Mouse (Mus musculus): ENCODE results near the gene Cd82.
A peak's percentile ranks its signal among the peaks of the same experiment; 100 is the strongest.

The Cd82 gene

DNA sequence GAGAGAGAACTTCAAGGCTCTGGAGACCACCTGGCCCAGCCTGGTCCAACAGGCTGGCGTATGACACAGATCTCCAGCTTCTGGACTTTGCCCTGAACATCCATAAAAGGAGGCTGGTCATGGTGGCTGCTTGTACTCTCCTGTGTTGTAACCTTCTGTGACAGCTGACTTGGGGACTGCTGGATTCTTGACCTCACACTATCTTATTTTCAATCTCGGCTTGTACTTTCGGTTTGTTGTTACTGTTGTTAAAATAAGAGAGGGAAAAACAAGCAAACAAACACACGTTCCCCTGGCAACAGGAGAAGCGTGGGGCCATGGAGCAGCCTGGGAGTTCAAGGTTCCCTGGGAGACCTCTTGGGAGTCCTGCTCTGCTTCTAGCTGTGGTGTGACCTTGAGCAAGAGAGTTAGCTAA, 17.7 kb downstream of the Cd82 start:
- peak; percentile 71 for DNase-seq (ENCODE audit: low read depth, low spot score)

- peak; percentile 62 for DNase-seq (ENCODE audit: low read depth, low spot score)
These were observed 18.7 kb downstream of the Cd82 start for GRCm38 (mm10) chr2:93444280-93444679.

GRCm38 (mm10) chr2:93443106-93443505, 19.8 kb downstream of the Cd82 start:
- DNase-seq (ENCODE audit: low read depth, low spot score): no peak

DNA sequence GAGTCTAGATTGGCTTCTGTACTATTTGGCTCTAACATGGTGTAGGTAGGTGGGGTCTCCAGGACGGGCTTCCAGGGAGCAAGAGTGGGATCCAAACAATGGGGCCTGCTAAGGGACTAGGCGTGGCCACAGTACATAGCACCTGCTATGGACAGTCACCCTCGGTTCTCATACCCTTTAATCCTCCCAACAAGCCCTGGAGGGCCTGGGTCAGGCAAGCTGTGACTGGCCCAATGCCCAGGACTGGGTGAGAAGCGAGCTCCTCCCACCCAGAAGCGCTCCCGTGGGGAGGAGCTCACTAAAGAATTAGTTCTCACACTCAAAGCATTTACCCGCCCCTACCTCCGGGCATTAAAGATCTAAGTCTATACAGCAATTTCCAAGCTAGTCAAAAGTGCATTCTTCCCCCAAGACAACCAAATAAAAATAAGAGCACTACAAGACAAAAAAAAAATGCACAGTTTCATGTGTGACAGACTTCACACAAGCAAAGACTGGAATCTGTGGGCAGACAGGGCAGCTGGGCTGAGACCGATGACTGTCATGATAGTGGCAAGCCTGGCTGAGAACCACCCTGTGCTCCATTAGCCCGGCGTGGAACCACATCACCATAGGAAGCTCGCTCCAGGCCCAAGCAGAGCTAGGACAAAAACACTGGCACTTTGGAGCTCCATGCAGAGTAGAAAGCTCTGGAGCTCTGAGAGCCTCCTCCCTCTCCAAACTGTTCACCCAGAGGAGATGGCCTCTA, 23.0 kb downstream of the Cd82 start:
- no peak for DNase-seq (ENCODE audit: low read depth, low spot score)

DNA sequence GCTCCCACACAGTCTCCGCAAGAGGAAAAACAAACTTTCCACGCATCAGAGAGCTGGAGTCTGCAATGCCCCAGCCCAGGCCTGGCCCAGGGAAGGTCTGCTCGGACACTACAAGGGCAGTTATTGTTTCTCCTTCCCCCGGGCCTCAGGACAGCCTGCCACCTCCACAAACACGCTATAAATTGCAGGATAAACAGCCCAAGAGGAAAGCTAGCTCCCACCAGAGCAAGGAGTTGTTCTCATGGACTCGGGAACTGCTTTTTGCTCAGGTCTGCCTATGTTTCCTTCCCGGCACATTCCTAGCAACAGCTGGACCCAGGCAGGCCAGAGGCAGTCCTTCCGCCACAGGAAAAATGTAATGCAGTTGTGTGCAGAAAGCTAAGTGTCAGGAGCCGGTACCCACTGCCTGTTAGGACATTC, 23.6 kb downstream of the Cd82 start:
- no peak for DNase-seq (ENCODE audit: low read depth, low spot score)

GRCm38 (mm10) chr2:93438335-93438734, 24.6 kb downstream of the Cd82 start:
- no peak for DNase-seq (ENCODE audit: low read depth, low spot score)

DNA sequence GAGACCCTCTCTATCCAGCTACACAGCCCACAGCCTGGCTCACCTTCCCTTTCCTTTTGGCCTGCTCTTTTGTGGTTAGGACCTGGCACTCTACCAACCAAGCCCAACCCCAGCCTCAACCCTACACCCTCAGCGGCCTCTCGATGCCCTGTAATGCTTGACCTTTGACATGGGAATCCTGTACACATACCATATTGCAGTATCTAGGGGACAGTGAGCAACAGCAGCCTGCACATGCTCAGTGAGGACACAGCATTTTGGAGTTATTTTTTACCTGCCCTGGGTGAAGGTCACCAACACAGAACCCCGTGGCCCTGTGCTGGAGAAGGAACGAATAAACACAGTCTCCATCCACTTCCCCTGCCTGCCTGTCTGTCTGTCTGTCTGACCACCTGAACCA, 27.4 kb downstream of the Cd82 start:
- no peak for DNase-seq (ENCODE audit: low read depth, low spot score)

- DNase-seq (ENCODE audit: low read depth, low spot score): no peak
These were observed 28.0 kb downstream of the Cd82 start for GRCm38 (mm10) chr2:93434896-93435295.

DNA sequence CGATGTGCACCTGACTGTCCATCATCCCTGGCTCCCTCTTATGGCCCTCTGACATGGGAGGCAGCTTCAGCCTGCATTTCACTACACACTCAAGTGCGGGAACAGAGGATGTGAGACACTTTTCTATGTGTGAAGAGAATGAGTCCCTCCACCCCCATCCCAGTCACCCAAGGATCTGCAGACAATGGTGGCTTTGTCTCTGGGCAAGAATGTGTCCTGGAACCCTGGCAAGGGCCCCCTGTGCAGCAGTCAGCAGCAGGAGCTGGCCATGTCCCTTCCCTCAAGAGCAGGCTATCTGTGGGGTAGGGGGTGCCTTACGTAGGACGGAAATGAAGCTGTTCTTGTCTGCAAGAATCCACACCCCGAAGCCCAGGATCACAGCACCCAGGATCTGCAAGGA, 29.4 kb downstream of the Cd82 start:
- no peak for DNase-seq (ENCODE audit: low read depth, low spot score)

DNA sequence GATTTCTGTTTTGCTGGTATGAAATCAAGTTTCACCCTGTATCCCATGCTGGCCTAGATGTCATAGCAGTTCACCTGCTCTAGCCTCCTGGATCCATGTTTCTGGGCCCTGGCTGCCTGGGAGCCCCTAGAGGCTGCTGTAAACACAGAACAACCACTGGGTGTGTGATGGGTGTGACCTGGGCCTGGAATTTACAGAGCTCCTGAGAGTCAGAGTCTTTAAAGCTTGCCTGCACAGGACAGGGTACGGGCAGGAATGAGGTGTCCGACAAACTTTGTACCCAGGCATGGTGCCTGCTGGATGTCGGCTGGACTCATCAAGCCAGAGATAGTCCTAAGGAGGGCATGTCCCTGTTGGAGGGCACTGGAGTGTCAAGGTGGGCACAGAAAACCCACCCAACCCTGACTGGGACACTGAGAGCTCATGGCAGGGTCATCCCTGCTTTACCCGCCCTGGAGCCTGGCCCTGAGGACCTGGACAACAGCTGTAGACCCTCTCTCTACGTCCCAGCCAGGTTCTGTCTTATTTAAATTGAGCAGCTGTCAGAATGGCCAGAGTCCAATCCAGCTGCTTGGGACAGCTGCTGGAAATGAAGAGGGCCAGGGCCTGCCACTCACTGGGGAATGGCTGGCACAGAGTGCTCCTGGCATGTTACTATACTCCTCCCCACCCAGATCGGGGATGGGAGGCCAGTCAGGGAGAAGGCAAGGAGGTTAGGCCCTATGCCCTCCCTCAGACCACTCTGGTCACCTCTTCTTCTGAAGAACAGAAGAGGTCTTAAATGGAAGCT, 30.1 kb downstream of the Cd82 start:
- no peak for DNase-seq (ENCODE audit: low read depth, low spot score)

GRCm38 (mm10) chr2:93431575-93432325, 31.2 kb downstream of the Cd82 start:
- no peak for DNase-seq (ENCODE audit: low read depth, low spot score)

DNA sequence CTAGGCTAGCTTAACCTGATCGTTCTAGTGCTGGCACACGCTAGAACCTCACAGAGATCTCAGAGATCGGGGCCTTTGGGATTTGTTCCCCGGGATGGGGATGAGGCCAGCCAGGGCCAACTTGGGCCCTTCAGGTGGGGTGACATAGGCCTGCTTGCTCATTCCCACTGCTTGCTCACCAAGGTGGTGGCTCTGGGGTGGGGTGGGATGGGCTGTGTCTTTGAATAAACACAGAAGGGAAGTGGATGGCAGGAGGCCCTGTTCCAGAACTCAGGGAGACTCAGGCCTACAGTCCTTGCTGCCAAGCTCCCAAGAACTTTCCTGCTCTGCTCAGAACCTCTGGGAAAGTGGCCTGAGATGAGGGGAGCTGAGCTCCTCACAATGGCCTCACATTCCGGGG, 31.9 kb downstream of the Cd82 start:
- DNase-seq (ENCODE audit: low read depth, low spot score): no peak

DNA sequence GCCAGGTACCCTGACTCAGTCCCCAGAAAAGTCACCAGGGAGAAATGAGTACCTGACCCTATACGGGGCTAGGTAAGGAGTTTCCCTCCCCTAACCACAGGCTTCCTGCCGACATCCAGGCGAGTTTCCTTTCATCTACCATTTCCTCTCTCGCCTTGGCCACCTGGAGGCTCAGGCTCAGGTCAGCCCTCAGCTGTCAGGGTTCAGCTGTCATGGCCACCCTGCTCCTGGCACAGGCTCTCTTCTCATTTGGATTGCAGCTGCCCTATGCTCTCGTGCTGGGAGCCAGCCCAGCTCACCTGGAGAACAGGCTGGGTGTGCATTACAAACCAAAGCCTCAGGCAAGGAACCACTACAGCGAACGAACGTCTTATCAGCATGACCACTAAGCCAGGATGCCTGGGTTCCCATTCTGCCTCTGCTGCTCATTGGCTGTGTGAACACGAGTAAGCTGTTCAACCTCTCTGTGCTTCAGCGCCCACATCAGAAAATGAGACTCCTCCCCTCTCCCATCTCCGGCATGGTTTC, 34.9 kb downstream of the Cd82 start:
- DNase-seq (ENCODE audit: low read depth, low spot score): peak; percentile 88

GRCm38 (mm10) chr2:93427000-93427715, 35.8 kb downstream of the Cd82 start:
- DNase-seq (ENCODE audit: low read depth, low spot score): peak; percentile 83

DNA sequence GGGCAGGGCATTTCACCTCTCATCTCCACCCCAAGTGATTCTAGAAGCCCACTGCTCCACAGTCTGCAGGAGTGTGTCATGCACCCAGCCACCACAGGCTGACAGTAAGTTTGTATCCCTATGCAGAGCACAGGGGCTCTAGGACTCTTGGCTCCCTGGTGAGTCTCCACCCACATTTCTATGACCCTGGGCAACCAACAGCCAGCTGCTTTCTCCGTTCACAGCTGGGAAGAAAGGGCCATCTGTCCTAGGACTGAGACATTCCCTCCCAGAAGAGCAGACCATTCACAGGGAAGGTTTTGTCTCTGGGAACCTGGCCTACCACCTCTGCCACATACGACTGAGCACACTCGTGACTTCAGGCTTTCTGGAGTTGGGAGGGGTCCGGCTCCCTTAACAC, 37.1 kb downstream of the Cd82 start:
- DNase-seq (ENCODE audit: low read depth, low spot score): no peak

DNA sequence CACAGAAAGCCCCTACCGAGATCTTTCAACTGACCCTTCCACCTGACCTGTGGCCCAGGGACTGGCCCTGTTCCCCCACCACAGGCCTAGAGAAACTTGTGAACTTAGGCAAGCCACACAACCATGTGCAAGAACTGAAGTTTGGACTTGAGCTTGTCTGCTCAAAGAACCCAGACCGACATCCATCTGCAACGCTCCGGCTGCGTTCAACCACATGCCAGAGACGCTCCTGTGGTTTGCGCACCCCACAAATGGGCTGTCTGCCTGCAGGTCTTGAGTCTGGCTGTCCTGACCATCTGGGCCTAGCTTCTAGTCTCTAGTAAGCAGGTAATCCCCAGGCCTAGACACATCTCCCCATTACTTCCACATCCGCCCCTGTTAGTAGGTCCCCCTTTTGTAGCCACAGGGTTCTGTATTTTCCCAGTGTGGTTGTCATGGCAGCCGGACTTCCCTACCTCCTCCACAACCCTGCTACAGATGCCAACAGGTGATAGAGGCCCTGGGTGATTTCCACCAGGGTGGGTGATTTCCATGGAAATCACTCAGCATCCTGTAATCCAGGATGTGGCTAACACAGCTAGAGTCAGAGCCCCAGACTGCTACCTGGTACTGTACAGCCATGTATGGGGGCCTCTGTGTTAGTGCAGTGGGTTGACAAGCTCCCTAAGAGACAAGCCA, 38.5 kb downstream of the Cd82 start:
- peak; percentile 92 for DNase-seq (ENCODE audit: low read depth, low spot score)

GRCm38 (mm10) chr2:93421320-93421719, 41.6 kb downstream of the Cd82 start:
- peak; percentile 73 for DNase-seq (ENCODE audit: low read depth, low spot score)

DNA sequence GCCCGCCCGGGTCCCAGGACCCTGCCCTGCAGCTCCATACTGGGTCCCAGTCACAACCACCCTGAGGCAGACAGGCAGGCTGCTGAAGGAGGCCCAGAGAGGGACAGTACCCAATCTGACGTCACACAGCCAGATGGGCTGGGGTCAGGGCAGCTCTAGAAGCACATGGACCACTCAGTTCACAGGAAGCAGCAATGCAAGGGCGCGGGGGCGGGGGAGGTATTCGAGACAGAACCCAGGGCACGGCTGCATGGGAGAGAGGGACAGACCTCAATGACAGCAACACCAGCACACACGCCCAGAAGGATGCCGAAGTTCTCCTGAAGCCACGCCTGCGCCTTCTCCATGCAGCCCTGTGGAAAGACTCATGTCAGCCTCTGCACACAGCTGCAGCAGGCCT, 43.0 kb downstream of the Cd82 start:
- peak; percentile 58 for DNase-seq (ENCODE audit: low read depth, low spot score)

- DNase-seq (ENCODE audit: low read depth, low spot score): peak; percentile 71
These were observed 44.5 kb downstream of the Cd82 start for GRCm38 (mm10) chr2:93418396-93418795.

DNA sequence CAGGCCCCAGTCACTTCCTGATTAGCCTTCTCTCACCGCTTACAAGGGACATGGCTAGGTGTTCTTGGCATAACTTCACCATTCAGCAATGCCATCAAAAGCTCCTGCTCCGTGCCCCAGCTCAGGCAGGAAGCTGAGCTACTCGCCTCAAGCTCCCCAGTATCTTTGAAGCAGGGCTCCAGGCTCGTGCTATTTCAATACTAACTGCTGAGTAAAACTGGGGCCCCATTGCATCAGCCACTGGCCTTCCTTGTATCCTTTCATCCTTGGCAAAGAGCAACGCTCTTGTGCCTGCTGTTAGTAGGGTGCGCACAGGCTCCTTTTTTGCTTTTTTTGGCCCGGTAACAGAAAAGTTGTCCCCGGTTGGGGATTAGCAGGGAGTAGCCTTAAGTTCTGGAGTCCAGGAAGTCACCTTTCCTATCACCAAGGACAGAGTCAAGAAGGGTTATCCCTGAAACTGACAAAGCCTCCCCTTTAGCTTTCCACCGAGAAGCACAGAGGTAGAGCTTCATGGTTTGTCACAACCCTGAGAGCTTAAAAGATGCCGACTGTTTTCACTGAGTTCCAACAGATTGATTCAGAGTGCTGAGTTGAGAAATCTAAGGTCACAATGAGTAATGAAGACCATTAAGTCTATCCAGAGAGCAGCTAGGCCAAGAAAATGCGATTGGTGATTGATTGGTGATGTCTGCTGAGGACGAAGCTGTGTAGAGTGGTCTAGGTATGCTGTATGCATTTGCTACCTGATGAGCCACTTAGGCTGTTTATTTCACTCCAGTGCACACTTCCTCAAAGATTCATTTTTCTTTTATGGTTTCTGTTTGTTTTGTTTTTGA, 45.8 kb downstream of the Cd82 start:
- peak; percentile 61 for DNase-seq (ENCODE audit: low read depth, low spot score)

Data from CD4-positive helper T cell, adult 2 months (primary cell).